Mouse (Mus musculus) heart, postnatal 14 days (tissue): ENCODE measurements around the gene Col24a1. TPM values are rescaled to one million over a fixed set of nuclear protein-coding genes. Genes with fewer than 3 reads are reported as not detected.

ENCODE experiments used
- total RNA-seq, 2 experiments: library from RNA; stranded (reverse); gene quantifications; 2 replicates each; pipeline ENCODE4 v1.2.3; 2021

The Col24a1 gene
- total RNA-seq, 2 experiments from 2014 or later = 0.32 to 0.41 TPM

Other genes with a start within 250 kb of the Col24a1 start
- gene Clca2, start 193.0 kb upstream of the Col24a1 start, total RNA-seq = under 1 TPM; 0.12 to 0.15 TPM
- 10 to 100 TPM; 12.0 to 13.8 TPM for gene Odf2l, start 173.9 kb upstream of the Col24a1 start, total RNA-seq